Mouse (Mus musculus): ENCODE data around the gene Wdr73.

DNA sequence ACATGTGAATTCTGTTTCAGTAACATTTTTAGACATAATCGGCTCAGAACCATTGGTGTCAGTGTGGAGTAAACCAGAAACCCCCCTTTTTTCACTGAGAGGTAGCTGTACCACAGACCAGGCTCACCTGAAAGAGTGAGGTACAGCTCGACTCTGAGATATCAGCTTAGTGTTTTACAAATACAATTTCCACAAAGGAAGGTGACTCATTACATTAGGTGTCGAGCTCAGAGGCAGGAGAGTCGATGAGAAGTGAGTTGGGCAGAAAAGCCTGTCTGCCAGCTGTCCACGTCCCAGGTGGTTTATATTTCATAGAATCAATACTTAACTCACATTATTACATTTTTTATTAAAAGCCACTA is 18.6 kb upstream of the Wdr73 start:
- TF ChIP-seq POLR2A (IDR thresholded peaks at IDR 0.05; ENCODE audit: insufficient read length, low read depth): no peak
- no peak for TF ChIP-seq CEBPB (IDR thresholded peaks at IDR 0.05; ENCODE audit: insufficient read depth, poor library complexity, severe bottlenecking)

Measured in myocyte (in vitro differentiated cells).